Mouse (Mus musculus): ENCODE results near the gene Podxl.

Gene Podxl

GRCm38 (mm10) chr6:31563235-31564181 is at the start of gene Podxl:
TSS of gene Podxl (minus strand) at chr6:31563981.
- peak; percentile 59 for DNase-seq

GRCm38 (mm10) chr6:31612560-31613270 is 48.9 kb upstream of the Podxl start:
- DNase-seq, result no peak

- no peak for DNase-seq
Observed at GRCm38 (mm10) chr6:31606429-31606828, 42.6 kb upstream of the Podxl start.

DNA sequence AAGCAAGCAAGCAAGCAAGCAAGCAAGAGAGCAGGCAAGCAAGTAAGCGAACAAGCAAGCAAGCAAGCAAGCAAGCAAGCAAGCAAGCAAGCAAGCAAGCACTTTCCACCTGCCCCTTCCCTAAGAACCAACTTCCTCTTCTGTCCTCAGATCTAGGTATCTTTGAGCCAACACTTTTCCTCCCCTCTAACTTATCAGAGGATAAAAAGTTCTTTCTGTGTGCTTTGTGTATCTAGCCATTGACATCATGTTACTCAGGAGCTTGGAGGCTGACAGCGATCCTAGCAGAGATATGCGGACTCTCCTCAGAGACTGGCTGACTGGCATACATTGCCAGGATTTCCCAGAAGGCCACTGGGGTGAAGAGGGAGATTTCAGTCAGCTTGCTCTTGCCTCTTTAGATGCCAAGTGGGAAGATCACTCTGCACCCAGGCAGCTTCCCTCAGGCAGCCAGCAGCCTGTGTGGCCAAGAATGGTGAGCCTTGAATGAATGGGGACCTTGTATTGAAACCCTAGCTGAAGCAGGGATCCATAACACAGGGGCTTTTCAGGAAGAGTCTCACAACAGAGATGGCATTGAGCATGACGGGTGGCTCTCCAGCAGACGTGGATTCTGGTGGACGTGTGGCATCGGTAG is 41.0 kb upstream of the Podxl start:
- no peak for DNase-seq

DNA sequence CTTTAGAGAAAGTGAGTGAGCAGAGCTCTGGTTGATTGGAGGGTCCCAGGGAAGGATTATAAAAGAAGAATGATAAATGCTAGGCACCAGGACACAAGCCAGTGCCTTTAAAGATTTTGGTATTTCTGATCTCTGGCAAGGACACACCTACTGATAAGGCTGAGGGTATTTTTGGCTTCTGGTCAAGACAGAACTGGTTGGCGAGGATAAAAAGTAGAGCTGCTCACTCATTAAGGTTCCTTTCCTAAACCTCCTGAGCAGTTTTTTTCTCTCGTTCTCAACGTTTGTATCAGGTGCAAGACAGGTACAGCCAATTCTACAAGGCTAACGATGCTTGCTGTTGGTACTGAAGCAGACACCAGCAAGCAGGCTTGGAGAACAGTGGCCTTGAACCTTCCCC is 38.7 kb upstream of the Podxl start:
- DNase-seq, result no peak

DNA sequence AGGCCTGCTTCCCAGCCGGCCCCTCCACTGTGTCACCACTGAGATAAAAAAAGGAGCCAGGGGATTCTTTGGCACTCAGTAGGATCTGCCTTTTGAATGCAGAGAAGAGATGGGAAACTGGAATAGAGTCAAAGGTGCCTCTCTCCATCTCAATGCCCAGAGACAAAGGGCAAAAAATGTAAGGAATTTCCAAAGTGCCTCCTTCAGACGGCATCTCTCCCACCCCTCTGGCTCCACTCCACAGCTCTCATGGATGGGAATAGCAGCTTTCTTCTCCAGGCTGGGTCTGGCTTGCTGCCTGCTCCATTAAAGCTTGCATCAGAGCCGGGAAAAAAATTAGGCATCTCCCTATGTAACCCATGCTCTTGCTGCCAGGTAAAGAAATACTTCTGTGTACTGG is 37.4 kb upstream of the Podxl start:
- DNase-seq, result peak; percentile 26

GRCm38 (mm10) chr6:31599863-31600262 is 36.1 kb upstream of the Podxl start:
- no peak for DNase-seq

- no peak for DNase-seq
Observed at GRCm38 (mm10) chr6:31598349-31598911, 34.6 kb upstream of the Podxl start.

DNA sequence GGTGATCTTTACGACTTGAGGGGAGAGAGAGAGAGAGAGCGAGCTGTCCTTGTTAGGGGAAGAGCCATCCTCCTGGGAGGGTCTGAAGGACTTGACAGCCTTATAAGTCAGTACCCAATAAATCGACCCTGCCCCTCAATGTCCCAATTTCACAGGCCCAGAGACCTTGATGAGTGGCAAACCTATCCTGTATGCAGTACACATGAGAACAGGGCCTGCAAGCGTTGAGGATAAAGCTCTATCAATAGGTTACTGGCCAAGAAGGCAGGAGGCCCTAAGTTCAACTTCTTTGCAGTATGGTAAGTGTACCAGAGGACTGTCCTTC is 33.3 kb upstream of the Podxl start:
- DNase-seq, result no peak

DNA sequence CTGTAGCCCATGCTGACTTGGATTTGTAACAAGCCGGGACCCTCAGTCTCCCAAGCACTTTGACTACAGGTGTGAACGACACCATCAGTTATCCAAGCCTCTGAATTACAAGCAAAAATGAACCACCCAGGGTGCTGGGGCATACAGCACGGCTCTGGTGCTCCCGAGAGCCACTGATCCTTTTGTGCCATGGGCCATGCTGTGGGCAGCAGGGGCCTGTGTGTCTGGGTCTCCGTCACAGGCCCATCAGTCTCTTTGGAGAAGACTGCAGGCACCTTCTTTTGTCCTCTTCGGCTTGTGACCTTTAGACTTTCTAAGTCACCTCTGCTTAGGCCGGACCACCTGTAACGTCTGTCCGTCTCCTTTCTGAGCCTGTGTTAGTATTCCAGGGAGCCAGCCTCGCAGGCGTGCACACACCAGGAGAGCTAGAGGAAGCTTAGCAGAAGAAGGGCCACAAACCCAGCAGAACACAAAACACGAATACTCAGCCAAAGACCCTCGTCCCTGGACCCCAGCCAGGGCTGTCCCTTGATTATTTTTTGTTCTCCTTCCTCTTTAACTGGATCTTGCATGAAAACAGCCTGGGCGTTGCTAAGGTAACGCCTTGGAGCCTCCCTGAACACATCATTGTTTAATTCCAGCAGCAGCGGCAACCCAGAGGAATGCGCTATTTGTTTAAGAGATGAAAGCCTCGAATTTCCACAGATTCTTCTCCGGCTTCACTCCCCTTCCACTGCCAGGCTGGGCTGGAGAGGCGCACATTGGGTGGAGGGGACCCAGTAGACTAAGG is 32.8 kb upstream of the Podxl start:
- DNase-seq, result peak; percentile 40

DNA sequence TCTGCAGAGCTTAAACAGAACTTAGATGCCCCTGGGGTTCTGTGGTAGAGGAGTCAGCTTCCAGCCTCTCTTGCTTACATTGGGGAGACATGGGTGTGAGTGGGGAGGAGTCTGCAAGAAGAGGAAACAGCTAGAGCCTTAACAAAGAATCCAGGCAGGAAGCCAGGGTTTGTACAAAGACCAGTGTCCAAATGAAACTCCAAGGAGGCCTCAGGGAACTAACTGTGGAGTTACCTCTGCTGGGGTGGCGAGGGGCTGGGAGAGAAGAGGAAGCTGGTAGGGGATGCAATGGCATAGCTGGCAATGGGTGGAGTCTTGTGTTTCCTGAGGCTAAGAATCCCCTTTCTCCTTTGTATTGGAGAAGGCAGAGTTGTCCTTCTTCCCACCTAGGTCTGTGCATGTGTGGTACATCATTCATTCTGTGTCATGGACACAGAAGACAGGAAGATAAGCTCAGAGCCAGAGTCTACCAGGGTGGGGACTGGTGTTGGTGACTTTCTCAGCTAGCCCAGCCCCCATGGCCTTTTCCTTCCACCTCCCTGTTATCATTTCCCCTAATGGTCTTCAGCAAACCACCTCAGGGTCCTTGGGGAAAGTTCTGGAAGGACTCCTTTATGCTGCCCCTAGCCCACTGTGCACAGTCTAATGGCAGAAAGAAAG is 28.9 kb upstream of the Podxl start:
- DNase-seq, result no peak

DNA sequence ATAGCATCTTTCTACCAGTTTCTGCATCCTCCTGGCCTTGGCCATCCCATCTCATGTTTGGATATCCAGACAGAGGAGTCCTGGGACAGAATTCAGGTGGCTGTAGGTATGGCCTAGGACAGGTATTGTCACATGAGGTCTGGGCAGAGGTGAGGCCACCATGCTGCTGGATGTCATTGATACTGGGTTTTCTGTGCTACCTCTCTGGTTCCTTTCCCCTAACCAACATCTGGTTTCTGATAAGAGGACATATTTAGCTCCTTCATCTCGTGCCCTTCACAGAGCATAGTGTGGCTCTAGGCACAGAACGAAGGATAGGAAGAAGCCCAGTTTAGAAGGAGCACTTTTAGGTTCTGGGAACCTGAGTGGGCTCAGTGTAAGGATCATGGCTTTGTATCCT is 28.3 kb upstream of the Podxl start:
- no peak for DNase-seq

- DNase-seq, result no peak
Observed at GRCm38 (mm10) chr6:31591676-31592075, 27.9 kb upstream of the Podxl start.

GRCm38 (mm10) chr6:31590754-31591153 is 27.0 kb upstream of the Podxl start:
- DNase-seq, result no peak

DNA sequence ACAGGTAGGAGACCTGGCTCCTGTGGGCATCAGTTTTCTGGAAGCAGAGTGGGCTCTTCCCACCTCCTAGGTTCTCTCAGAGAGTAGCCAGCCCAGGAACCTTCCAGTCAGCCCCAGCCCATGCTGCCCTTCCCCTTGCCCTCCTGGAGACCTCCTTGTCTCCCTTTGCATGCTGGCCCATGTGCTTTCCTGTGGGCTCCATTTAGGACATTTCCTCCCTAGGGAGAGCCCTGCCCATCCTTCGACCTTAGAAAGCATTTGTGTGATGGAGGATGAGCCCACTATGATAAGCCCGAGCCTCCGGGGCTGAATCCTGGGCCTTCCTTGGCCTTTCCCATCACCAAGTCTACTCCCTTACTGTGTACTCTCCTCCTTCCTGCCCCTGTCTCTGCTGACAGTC is 25.5 kb upstream of the Podxl start:
- DNase-seq, result no peak

GRCm38 (mm10) chr6:31587655-31588054 is 23.9 kb upstream of the Podxl start:
- DNase-seq, result no peak

- no peak for DNase-seq
Observed at GRCm38 (mm10) chr6:31586127-31586526, 22.3 kb upstream of the Podxl start.

GRCm38 (mm10) chr6:31576151-31576550 is 12.4 kb upstream of the Podxl start:
- peak; percentile 68 for DNase-seq

DNA sequence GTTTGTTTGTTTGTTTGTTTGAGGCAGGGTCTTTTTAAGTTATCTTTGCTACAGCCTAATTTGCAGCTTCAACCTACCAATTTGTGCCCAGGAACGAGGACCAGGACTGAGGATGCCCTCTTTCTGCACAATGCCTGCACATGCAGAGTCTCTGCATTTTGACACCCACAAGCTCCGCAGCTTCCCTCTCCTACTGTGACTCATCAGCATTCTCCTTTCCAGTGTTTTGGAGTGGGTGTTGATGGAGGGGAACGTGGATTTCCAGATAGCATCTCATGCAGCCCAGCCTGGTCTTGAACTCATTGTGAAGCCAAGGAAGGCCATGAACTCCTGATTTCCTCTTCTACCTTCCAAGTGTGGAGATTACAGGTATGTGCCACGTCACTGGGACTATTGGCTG is 11.3 kb upstream of the Podxl start:
- DNase-seq, result peak; percentile 80

- no peak for DNase-seq
Observed at GRCm38 (mm10) chr6:31571459-31571858, 7.7 kb upstream of the Podxl start.

DNA sequence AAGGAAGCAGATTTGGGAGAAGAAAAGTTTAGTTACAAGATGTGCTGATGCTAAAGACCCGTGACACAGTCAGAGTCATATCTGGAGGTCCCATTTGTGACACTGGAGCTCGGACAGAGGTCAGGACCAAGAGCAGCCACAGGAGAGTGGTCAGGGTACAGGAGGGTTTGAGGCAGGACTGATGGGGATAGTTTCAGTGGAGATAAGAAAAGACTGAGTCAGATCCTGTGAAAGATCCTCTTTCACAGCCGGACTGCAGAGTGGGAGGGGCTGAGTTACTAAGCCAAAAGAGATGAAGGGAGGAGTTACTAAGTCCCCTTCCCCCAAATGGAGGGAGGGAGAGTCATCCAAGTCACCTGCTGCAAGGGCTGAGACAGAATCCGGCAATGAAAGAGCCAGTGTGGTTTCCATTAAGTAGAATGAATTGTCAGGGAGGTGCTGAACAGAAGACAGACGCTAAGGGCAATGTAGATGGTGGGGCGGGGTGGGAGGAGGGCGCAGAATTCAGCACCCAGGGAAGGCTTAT is 4.4 kb upstream of the Podxl start:
- DNase-seq, result no peak

- peak; percentile 36 for DNase-seq
Observed at GRCm38 (mm10) chr6:31567200-31567599, 3.4 kb upstream of the Podxl start.
